Mouse (Mus musculus) right cerebral cortex, postnatal 10 days (tissue): ENCODE data around the gene Patl2.
"Not testable (repeated sequence)": the region's sequence is repeated elsewhere in the genome, so short reads cannot be mapped to it uniquely, and the experiment has no call there.

Experiments
- DNase-seq, 2 experiments: peaks; one replicate each; pipeline ENCODE4 v3.0.0; 2021; ENCODE audit warnings: low spot score in 2 of 2

Patl2 gene

GRCm38 (mm10) chr2:122143111-122143510 lies 42.9 kb downstream of the Patl2 start:
- no peak for DNase-seq

- no peak for DNase-seq
Observed at GRCm38 (mm10) chr2:122141332-122141967, 44.5 kb downstream of the Patl2 start.

GRCm38 (mm10) chr2:122140815-122141214 lies 45.2 kb downstream of the Patl2 start:
- DNase-seq: no peak

- DNase-seq: no peak
Observed at GRCm38 (mm10) chr2:122137839-122138465, 48.0 kb downstream of the Patl2 start.

- DNase-seq: no peak
Observed at GRCm38 (mm10) chr2:122132618-122133017, 53.4 kb downstream of the Patl2 start.

- no peak for DNase-seq
Observed at GRCm38 (mm10) chr2:122132078-122132477, 53.9 kb downstream of the Patl2 start.

- DNase-seq: no peak
Observed at GRCm38 (mm10) chr2:122127635-122128034, 58.4 kb downstream of the Patl2 start.

GRCm38 (mm10) chr2:122126765-122127347 lies 59.1 kb downstream of the Patl2 start:
- DNase-seq: no peak

GRCm38 (mm10) chr2:122125680-122126572 lies 60.1 kb downstream of the Patl2 start:
- DNase-seq: no peak

GRCm38 (mm10) chr2:122117961-122118958 lies 67.7 kb downstream of the Patl2 start, which contains the start of gene Spg11:
TSS of gene Spg11 (minus strand) at chr2:122118386.
- peak; percentile 98 to 99 for DNase-seq

- no peak for DNase-seq
Observed at GRCm38 (mm10) chr2:122116888-122117287, 69.1 kb downstream of the Patl2 start.

- no peak for DNase-seq
Observed at GRCm38 (mm10) chr2:122109714-122110113, 76.3 kb downstream of the Patl2 start.

GRCm38 (mm10) chr2:122108101-122108500 lies 77.9 kb downstream of the Patl2 start:
- no peak for DNase-seq

- no peak for DNase-seq
Observed at GRCm38 (mm10) chr2:122102070-122102469, 83.9 kb downstream of the Patl2 start.

GRCm38 (mm10) chr2:122097686-122098085 lies 88.3 kb downstream of the Patl2 start:
- DNase-seq: not testable (repeated sequence)

GRCm38 (mm10) chr2:122093844-122094243 lies 92.1 kb downstream of the Patl2 start:
- no peak for DNase-seq

- no peak for DNase-seq
Observed at GRCm38 (mm10) chr2:122086446-122086845, 99.5 kb downstream of the Patl2 start.

- no peak for DNase-seq
Observed at GRCm38 (mm10) chr2:122081728-122082456, 104.1 kb downstream of the Patl2 start.
